Mouse (Mus musculus) heart, embryonic 12.5 days (tissue): ENCODE measurements at regions not wholly inside any gene's neighbourhood (a gene's known extent, or its start where the extent isn't known, plus 50 kb on each side); places are given as distances from the start of the nearest gene placed in this dataset.

Experiments used
- ATAC-seq: fragments of 200-750 bp; cut with Nextera tagmentation; 2 replicates; pipeline ENCODE4 v1.8.0; 2017; ENCODE audit warnings: moderate TSS enrichment, moderate library complexity; ENCODE audit not compliant: insufficient number of reproducible peaks, low FRiP score
- H3K27ac ChIP-seq: fragments of 300-500 bp; sonication (generic); 2 replicates; pipeline ENCODE4 v1.5.1; 2016; ENCODE audit warnings: mild to moderate bottlenecking, moderate library complexity; ENCODE audit not compliant: poor library complexity, severe bottlenecking
- H3K27me3 ChIP-seq: fragments of 300-500 bp; sonication (generic); replicated peaks from 2 replicates; pipeline ENCODE4 v1.6.1; 2016; ENCODE audit warnings: mild to moderate bottlenecking, moderate library complexity
- H3K36me3 ChIP-seq: fragments of 300-500 bp; sonication (generic); 2 replicates; pipeline ENCODE4 v1.6.1; 2016; ENCODE audit warnings: mild to moderate bottlenecking, moderate library complexity
- H3K4me1 ChIP-seq: fragments of 300-500 bp; sonication (generic); replicated peaks from 2 replicates; pipeline ENCODE4 v1.6.1; 2016; ENCODE audit warnings: mild to moderate bottlenecking
- H3K4me2 ChIP-seq: fragments of 300-500 bp; sonication (generic); 2 replicates; pipeline ENCODE4 v1.6.1; 2016; ENCODE audit warnings: mild to moderate bottlenecking, moderate library complexity
- H3K4me3 ChIP-seq: fragments of 300-500 bp; sonication (generic); 2 replicates; pipeline ENCODE4 v1.5.1; 2016; ENCODE audit warnings: mild to moderate bottlenecking
- H3K9ac ChIP-seq: fragments of 300-500 bp; sonication (generic); 2 replicates; pipeline ENCODE4 v1.6.1; 2016; ENCODE audit warnings: mild to moderate bottlenecking, moderate library complexity
- H3K9me3 ChIP-seq: fragments of 300-500 bp; sonication (generic); replicated peaks from 2 replicates; pipeline ENCODE4 v1.6.1; 2016; ENCODE audit warnings: mild to moderate bottlenecking, moderate library complexity
- WGBS: fragments of 180-500 bp; shearing (Covaris S2); methylation state at CpG from one replicate; pipeline ENCODE4 v1.1.7; 2016; 5-methylcytosine and 5-hydroxymethylcytosine counted together

DNA sequence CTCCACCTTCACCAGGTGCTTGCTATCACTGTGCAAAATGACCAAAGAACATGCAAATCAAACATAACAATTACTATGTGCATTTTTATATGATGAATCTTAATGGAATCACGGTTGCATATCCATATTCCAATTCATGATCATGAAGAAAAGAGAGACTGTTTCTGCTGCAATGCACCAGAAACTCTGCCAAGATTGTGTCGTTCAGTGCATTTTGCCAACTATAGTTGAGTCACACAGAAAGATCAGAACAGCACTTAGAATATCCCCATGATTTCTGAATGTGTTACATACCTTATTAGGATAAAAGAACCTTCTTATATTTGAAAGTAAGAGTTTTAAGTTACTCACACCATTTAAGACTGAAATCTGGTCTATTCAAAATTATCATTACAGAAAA is 483.7 kb upstream of the C030005K15Rik start:
- Histone ChIP-seq H3K9ac (no peak overlapping the region), H3K4me3 (no peak overlapping the region), H3K27ac (no peak overlapping the region), H3K9me3 (no peaks in the 10 kb centered on the region), H3K27me3 (no peaks in the 10 kb centered on the region), H3K4me2 (no peak overlapping the region), H3K4me1 (no peaks in the 10 kb centered on the region), H3K36me3 (no peaks in the 10 kb centered on the region)
- WGBS, result 68% methylated on average over 2 of the region's 2 CpGs
- ATAC-seq, result no peak

DNA sequence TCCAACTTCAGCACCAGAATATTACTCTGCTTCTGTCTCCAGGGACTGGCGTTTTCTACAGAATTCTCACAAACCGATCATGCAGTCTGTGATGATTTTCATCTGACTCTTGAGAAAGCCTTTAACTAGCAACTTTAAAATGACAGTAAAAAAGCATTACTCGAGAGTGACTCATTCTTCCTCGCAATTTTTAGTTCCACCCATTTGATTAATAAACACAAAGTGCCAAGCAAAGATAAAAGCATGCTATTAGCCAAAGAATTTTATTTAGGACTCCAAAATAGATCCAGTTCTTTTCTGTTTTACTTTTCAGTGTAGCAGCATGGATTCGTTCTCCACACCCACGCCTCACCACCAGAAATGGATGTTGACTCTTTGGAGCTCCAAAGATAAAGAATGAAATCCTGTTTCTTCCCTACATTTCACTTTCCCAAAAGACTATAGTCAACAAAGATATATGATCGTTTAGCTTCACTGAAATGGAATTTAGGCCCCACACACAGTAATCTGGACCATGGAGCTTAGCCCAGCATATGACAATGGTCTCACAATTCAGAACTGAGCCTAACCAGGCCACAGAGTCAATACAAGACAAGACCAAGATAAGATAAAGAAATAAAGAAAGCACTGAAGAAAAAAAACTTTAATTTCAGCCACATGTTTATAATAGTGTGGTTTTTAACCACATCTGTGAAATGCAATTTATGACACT is 486.5 kb upstream of the C030005K15Rik start:
- ATAC-seq, result no peak
- H3K4me1 ChIP-seq, result no peaks in the 10 kb centered on the region
- H3K4me3 ChIP-seq, result no peak overlapping the region
- H3K9me3 ChIP-seq, result no peaks in the 10 kb centered on the region
- no peak overlapping the region for H3K4me2 ChIP-seq
- H3K36me3 ChIP-seq, result no peaks in the 10 kb centered on the region
- no peaks in the 10 kb centered on the region for H3K27me3 ChIP-seq
- no peak overlapping the region for H3K27ac ChIP-seq
- 50% methylated on average over 7 of the region's 7 CpGs for WGBS
- no peak overlapping the region for H3K9ac ChIP-seq

DNA sequence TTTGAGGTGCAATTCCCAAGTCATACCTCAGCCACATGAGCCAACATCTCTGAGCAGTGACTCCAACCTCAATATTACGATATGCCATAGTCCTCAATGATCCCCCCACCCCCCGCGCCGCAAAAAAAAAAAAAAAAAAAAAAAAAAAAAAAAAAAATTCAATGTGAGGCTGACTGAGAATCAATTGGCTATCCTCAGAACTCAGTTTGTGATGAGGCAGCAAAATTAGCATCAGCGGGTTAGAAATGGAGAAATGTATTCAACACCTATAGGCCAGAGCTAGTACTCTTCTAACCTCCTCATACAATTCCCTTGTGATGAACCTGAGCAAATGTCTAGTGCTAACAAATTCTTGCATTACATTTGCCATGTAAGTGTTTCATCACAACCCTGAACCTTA is 504.5 kb upstream of the C030005K15Rik start:
- Histone ChIP-seq H3K27me3 (no peaks in the 10 kb centered on the region), H3K4me2 (no peak overlapping the region), H3K9me3 (no peaks in the 10 kb centered on the region), H3K4me3 (no peak overlapping the region), H3K4me1 (no peaks in the 10 kb centered on the region), H3K36me3 (no peaks in the 10 kb centered on the region), H3K27ac (no peak overlapping the region), H3K9ac (no peak overlapping the region)
- no peak for ATAC-seq
- WGBS, result 84% methylated on average over 5 of the region's 5 CpGs

DNA sequence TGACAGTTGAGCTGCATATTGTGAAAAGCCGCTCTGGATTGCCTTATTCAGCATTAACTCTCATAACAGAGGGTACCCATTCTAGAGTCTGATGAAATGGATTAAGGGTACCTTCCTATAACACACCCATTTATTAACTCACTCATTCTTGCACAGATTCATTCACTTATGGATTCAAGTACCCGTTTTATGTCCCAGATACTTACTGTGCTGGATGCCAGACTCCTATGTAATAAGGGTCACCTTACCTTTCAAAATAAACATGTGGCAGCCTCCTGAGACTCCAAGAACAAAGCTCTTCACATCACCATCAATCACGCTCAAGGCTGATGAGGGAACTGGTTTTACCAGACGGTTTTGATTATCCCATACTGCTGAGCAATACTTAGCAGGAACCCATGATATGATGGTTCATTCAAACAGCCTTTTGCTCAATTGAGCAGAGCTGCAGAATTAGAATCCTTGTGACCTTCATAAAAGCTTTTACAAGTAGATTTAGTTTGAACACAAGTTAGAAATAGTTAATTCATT is 505.2 kb upstream of the C030005K15Rik start:
- H3K36me3 ChIP-seq, result no peaks in the 10 kb centered on the region
- H3K4me2 ChIP-seq, result no peak overlapping the region
- 69% methylated on average over 4 of the region's 4 CpGs for WGBS
- ATAC-seq, result no peak
- H3K27ac ChIP-seq, result no peak overlapping the region
- H3K4me1 ChIP-seq, result no peaks in the 10 kb centered on the region
- H3K9ac ChIP-seq, result no peak overlapping the region
- no peak overlapping the region for H3K4me3 ChIP-seq
- H3K27me3 ChIP-seq, result no peaks in the 10 kb centered on the region
- no peaks in the 10 kb centered on the region for H3K9me3 ChIP-seq

DNA sequence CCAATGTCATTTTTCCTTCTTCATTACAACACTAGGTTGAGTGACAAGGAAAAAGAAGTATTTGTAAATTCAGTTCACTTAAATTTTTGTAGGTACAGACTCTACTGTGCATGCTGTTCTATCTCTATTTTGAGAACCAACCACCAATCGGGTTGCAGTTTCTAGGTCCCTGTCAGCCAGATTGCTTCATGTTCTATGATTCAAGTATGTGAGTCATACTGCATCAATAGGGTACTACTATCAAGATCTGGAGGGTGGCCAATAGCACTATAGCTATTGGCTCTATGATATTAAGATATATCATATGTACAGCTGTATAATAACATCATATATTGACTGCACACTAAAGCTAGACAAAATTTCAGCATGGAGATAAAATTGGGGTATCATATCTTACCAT is 521.8 kb upstream of the C030005K15Rik start:
- H3K36me3 ChIP-seq, result no peaks in the 10 kb centered on the region
- H3K4me3 ChIP-seq, result no peak overlapping the region
- H3K9ac ChIP-seq, result no peak overlapping the region
- no peak for ATAC-seq
- no peak overlapping the region for H3K4me2 ChIP-seq
- H3K27me3 ChIP-seq, result no peaks in the 10 kb centered on the region
- WGBS, result 83% methylated on average over 1 of the region's 1 CpGs
- H3K9me3 ChIP-seq, result no peaks in the 10 kb centered on the region
- H3K27ac ChIP-seq, result no peak overlapping the region
- H3K4me1 ChIP-seq, result no peaks in the 10 kb centered on the region

DNA sequence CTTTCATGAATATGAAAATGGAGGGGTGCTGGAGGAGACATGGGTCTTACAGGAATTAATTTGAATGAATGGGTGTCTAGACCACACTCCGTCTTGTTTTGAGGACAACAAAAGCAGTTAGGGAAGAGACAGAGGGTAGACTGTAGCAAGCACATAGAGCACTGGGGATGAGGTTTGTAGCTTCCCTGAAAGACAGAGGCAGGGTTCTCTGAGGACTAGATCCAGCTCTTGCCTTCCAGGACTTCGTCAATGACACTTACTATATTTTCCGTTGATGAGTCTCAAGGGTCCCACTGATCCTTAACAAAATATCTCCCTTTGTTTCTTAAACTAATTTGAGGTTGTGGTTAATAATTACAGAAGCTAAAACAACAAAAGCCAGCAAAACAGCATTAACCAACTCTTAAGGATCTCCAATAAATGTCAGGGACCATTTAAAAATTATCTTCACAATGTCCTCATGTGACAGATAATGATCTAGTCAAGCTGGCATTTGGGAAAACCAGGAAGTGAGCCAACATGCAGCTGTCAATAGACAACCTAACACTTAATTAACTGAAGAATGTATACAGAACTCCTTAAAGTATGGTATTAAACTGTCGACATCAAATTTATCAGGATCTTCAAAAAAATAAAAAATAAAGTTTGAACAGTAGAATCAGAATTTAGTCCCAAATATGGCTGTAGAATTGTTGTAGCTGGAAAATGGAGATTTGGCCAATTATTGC is 531.6 kb upstream of the C030005K15Rik start:
- no peaks in the 10 kb centered on the region for H3K36me3 ChIP-seq
- no peak overlapping the region for H3K4me3 ChIP-seq
- no peaks in the 10 kb centered on the region for H3K4me1 ChIP-seq
- no peaks in the 10 kb centered on the region for H3K27me3 ChIP-seq
- WGBS, result 63% methylated on average over 4 of the region's 4 CpGs
- peaks cover 3% of the 10 kb centered on the region; the same call in 1 of the 2 replicates for H3K9me3 ChIP-seq
- ATAC-seq, result no peak
- H3K27ac ChIP-seq, result no peak overlapping the region
- H3K9ac ChIP-seq, result no peak overlapping the region
- H3K4me2 ChIP-seq, result no peak overlapping the region

DNA sequence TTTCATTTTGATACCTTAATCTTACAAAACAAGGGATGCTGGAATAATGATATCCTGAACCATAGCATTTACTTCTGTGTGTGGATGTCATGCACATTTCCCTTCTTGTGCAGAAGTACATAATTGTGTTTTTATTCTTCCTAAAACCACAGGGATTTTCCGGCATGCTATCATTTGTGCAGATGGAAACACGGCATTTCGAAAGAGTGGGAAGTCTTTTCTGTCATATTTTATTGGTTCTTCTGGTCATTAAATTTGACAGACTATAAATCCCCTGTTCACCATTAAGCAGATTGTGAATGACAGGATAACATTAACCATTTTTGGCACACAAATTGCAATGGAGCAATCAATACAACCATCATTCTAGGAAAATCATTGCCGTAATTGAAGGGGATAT is 532.7 kb upstream of the C030005K15Rik start:
- H3K4me2 ChIP-seq, result no peak overlapping the region
- no peaks in the 10 kb centered on the region for H3K36me3 ChIP-seq
- H3K4me3 ChIP-seq, result no peak overlapping the region
- H3K9ac ChIP-seq, result no peak overlapping the region
- no peak overlapping the region for H3K27ac ChIP-seq
- ATAC-seq, result no peak
- WGBS, result 86% methylated on average over 4 of the region's 4 CpGs
- no peaks in the 10 kb centered on the region for H3K27me3 ChIP-seq
- H3K9me3 ChIP-seq, result peaks cover 3% of the 10 kb centered on the region; the same call in 1 of the 2 replicates
- no peaks in the 10 kb centered on the region for H3K4me1 ChIP-seq

DNA sequence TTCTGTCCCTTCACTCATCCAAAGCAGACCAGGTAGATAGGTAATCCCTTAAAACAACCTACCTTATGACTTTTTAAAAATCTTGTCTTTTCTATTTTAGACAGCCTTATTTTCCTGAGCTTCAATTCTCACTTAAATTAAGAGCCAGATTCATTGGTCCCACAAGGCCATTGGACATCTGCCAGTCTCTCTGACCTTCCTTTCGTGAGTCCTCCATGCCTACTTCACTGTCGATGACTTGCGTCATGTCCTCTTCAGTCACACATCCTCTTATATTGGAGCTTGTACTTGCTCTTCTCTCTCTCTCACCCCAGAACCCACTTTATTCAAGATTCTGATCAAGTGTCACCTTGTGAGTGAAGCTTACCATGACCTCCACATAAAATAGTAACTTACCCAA is 542.0 kb upstream of the C030005K15Rik start:
- Histone ChIP-seq H3K4me1 (no peaks in the 10 kb centered on the region), H3K9me3 (no peaks in the 10 kb centered on the region), H3K27me3 (no peaks in the 10 kb centered on the region), H3K27ac (no peak overlapping the region), H3K4me2 (no peak overlapping the region), H3K4me3 (no peak overlapping the region), H3K36me3 (no peaks in the 10 kb centered on the region), H3K9ac (no peak overlapping the region)
- WGBS, result 75% methylated on average over 3 of the region's 3 CpGs
- no peak for ATAC-seq

DNA sequence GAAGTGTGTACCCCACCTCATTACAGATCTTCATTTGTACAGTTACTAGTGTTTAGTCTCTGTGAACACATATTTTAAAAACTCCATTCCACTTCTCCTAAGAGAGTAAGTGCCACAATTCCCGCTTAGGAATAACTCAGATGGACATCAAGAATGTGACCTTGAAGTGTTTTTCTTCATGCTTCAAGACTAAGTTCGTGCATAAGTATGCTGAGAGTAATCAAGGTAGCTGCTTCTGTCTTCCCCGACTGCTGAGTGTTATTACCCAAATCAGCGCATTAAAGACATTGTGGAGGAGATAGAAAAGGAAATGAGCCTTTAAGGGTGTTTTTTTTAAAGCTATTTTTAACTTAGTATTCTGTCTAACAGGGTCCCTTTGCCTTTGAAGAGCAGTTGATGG is 565.1 kb upstream of the C030005K15Rik start:
- Histone ChIP-seq H3K36me3 (no peaks in the 10 kb centered on the region), H3K4me1 (peaks cover 12% of the 10 kb centered on the region; the same call in 1 of the 2 replicates), H3K4me2 (no peak overlapping the region; the same call in 1 of the 2 replicates), H3K27me3 (no peaks in the 10 kb centered on the region), H3K9me3 (no peaks in the 10 kb centered on the region), H3K27ac (peak overlapping the region; percentile 29; the same call in 1 of the 2 replicates), H3K9ac (no peak overlapping the region), H3K4me3 (no peak overlapping the region)
- WGBS, result 19% methylated on average over 4 of the region's 4 CpGs
- ATAC-seq, result no peak

DNA sequence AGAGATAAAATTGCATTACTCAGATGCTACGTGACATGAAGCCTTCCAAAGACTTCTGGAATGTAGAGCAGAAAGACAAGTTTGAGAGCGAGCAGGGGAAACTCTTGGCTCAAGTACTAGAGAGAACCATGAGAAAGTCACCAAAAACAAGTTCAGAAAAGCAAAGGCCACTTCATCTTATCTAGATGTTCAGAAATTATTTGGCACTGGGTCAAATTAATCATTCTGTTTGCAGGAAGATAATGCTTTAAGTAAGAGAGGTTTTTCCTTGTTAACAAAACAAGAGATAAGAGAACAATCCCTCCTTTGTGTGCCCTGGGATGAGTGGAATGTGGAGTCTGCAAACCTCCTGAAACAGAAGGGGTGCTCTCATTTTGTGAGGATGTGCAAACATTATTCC is 565.6 kb upstream of the C030005K15Rik start:
- H3K27ac ChIP-seq, result peak overlapping the region; percentile 47; the same call in 1 of the 2 replicates
- H3K4me1 ChIP-seq, result peaks cover 12% of the 10 kb centered on the region; the same call in 1 of the 2 replicates
- 10% methylated on average over 2 of the region's 2 CpGs for WGBS
- H3K4me2 ChIP-seq, result no peak overlapping the region; the same call in 1 of the 2 replicates
- H3K9me3 ChIP-seq, result no peaks in the 10 kb centered on the region
- H3K4me3 ChIP-seq, result no peak overlapping the region
- H3K27me3 ChIP-seq, result no peaks in the 10 kb centered on the region
- H3K36me3 ChIP-seq, result no peaks in the 10 kb centered on the region
- H3K9ac ChIP-seq, result no peak overlapping the region
- ATAC-seq, result no peak

DNA sequence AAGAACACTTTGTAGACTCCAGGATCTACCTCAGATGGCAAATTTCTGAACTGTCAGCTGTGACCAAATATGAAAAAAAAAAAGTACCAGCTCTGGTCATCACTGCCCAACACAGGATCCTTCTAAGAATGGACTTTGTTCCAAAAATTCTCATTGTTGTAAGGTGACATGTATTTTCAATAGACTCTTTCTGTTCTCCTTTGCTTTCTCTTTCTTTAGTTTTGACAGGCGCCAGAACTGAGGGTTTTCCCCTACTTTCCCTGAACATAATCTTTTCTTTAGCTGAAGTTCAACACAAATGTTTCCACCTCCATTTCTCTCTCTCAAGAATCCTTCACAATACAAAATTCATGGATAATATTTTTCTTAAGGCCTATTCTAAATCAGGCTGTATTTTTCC is 579.1 kb upstream of the C030005K15Rik start:
- Histone ChIP-seq H3K4me3 (no peak overlapping the region), H3K36me3 (no peaks in the 10 kb centered on the region), H3K4me2 (no peak overlapping the region), H3K27ac (no peak overlapping the region), H3K9ac (no peak overlapping the region), H3K4me1 (no peaks in the 10 kb centered on the region), H3K27me3 (no peaks in the 10 kb centered on the region), H3K9me3 (no peaks in the 10 kb centered on the region)
- WGBS, result 73% methylated on average over 1 of the region's 1 CpGs
- no peak for ATAC-seq
